Mouse (Mus musculus) embryo, embryonic 11.5 days (tissue): ENCODE data around the gene Pate1.

Experiments used
- DNase-seq: peaks from one replicate; pipeline ENCODE4 v3.0.0-alpha.2; 2012; ENCODE audit warnings: low read depth, low spot score

The Pate1 gene

DNA sequence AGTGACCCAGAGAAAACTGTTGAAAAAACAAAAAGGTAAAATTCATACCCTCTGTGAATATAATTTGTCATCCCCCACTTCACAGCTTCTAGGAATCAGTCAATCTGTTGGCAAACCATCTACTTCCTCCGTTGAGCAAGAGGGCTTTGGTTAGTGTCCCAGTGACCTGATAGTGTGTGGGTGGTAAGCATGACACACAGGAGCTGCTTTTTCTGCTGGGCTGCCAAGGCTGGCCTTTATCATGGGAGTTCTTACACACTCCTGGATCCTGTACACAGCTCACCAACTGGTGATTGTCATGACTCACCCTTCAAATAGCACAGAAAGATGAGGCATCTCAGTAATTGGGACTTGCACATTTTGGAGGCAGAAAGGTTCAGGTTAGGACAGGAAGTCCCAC, at the start of gene Pate1:
Gene Pate1, minus strand, starts transcription at position 378 of the 400 bp plus-strand sequence.
- no peak for DNase-seq

GRCm38 (mm10) chr9:35707265-35707664, 20.1 kb upstream of the Pate1 start:
- DNase-seq, result no peak

DNA sequence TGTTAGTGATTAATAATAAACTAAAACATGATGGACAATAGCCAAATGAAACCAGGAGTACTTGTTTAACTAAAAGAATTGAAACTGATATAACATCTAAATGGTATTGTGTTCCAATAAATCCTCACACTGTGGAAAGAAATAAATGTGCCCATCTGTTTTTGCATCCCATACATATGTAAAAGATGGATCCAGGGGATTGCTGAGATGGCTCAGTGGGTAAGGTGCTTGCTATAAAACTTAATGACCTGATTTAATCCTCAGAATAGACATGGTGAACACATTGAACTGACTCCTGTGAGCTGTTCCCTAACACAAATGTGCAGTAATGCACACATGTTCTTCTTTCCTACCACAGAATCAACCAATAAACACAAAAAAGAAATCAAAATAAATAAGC, 4.7 kb upstream of the Pate1 start:
- DNase-seq, result no peak

- DNase-seq, result no peak
Observed at GRCm38 (mm10) chr9:35673557-35673956, 13.6 kb downstream of the Pate1 start.

DNA sequence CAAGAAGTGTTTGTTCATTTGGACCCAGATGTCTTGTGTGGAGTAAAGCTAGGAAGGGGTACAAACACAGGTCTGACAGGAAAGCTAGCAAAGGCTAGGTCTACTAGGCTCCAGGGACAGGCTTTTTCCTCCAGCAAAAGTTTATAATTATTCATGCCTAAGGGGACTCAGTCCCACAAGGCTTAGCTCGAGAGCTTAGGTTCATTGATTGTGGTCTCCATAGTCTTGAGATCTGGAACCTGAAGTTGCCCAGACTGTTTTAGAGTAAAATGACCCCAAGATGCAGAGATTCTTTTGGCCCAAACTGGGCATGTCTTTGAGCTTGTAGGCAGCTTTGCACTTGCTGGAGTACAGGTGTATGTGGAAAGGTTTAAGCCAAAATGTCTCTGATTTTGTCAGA, 39.1 kb downstream of the Pate1 start, which contains the start of gene Pate3:
Gene Pate3, minus strand, starts transcription at position 101 of the 400 bp plus-strand sequence.
- DNase-seq, result no peak
